Mouse (Mus musculus) midbrain, embryonic 16.5 days (tissue): ENCODE measurements at regions not wholly inside any gene's neighbourhood (a gene's known extent, or its start where the extent isn't known, plus 50 kb on each side); places are given as distances from the start of the nearest gene placed in this dataset.
A peak's percentile ranks its signal among the peaks of the same experiment; 100 is the strongest.

Experiments used
- ATAC-seq: fragments of 200-750 bp; cut with Nextera tagmentation; 2 replicates; pipeline ENCODE4 v1.8.0; 2017; ENCODE audit warnings: moderate TSS enrichment
- H3K27ac ChIP-seq: fragments of 300-500 bp; sonication (generic); 2 replicates; pipeline ENCODE4 v1.5.1; 2014; ENCODE audit warnings: mild to moderate bottlenecking, low read length, mixed read lengths
- H3K27me3 ChIP-seq: fragments of 300-500 bp; sonication (generic); 2 replicates; pipeline ENCODE4 v1.6.1; 2014; ENCODE audit warnings: low read depth, low read length, mixed read lengths; ENCODE audit not compliant: control insufficient read depth, insufficient read depth
- H3K36me3 ChIP-seq: fragments of 300-500 bp; sonication (generic); 2 replicates; pipeline ENCODE4 v1.6.1; 2014; ENCODE audit warnings: mild to moderate bottlenecking, low read length, moderate library complexity, mixed read lengths; ENCODE audit not compliant: control insufficient read depth, insufficient read depth
- H3K4me1 ChIP-seq: fragments of 300-500 bp; sonication (generic); 2 replicates; pipeline ENCODE4 v1.6.1; 2014; ENCODE audit warnings: mild to moderate bottlenecking, low read length, mixed read lengths; ENCODE audit not compliant: control insufficient read depth, insufficient read depth
- H3K4me2 ChIP-seq: fragments of 300-500 bp; sonication (generic); 2 replicates; pipeline ENCODE4 v1.6.1; 2014; ENCODE audit warnings: mild to moderate bottlenecking, low read length, mixed read lengths
- H3K4me3 ChIP-seq: fragments of 300-500 bp; sonication (generic); 2 replicates; pipeline ENCODE4 v1.5.1; 2014; ENCODE audit warnings: low read depth, mild to moderate bottlenecking, low read length, moderate library complexity, mixed read lengths
- H3K9ac ChIP-seq: fragments of 300-500 bp; sonication (generic); 2 replicates; pipeline ENCODE4 v1.6.1; 2014; ENCODE audit warnings: low read depth, low read length, mixed read lengths
- H3K9me3 ChIP-seq: fragments of 300-500 bp; sonication (generic); replicated peaks from 2 replicates; pipeline ENCODE4 v1.6.1; 2014; ENCODE audit warnings: mild to moderate bottlenecking, low read length, mixed read lengths; ENCODE audit not compliant: control insufficient read depth, poor library complexity, severe bottlenecking
- WGBS: fragments of 180-500 bp; shearing (Covaris S2); extraction: QIAGEN DNeasy Blood & Tissue Kit; methylation state at CpG from one replicate; pipeline ENCODE4 v1.1.7; 2014; 5-methylcytosine and 5-hydroxymethylcytosine counted together

- Histone ChIP-seq H3K4me2 (no peak overlapping the region), H3K27me3 (no peaks in the 10 kb centered on the region), H3K27ac (no peak overlapping the region), H3K36me3 (no peaks in the 10 kb centered on the region), H3K4me3 (no peak overlapping the region), H3K9me3 (no peaks in the 10 kb centered on the region), H3K9ac (no peak overlapping the region), H3K4me1 (no peaks in the 10 kb centered on the region)
- no peak for ATAC-seq
- WGBS: 54% methylated on average over 8 of the region's 8 CpGs
Observed at GRCm38 (mm10) chr14:99778477-99778876, 480.0 kb downstream of the Klf5 start.

- H3K4me2 ChIP-seq: no peak overlapping the region
- ATAC-seq: no peak
- no peak overlapping the region for H3K9ac ChIP-seq
- H3K4me3 ChIP-seq: no peak overlapping the region
- no peaks in the 10 kb centered on the region for H3K36me3 ChIP-seq
- WGBS: 91% methylated on average over 4 of the region's 4 CpGs
- H3K4me1 ChIP-seq: no peaks in the 10 kb centered on the region
- H3K9me3 ChIP-seq: no peaks in the 10 kb centered on the region
- no peak overlapping the region for H3K27ac ChIP-seq
- H3K27me3 ChIP-seq: no peaks in the 10 kb centered on the region
Observed at GRCm38 (mm10) chr14:99778957-99779356, 480.5 kb downstream of the Klf5 start.

DNA sequence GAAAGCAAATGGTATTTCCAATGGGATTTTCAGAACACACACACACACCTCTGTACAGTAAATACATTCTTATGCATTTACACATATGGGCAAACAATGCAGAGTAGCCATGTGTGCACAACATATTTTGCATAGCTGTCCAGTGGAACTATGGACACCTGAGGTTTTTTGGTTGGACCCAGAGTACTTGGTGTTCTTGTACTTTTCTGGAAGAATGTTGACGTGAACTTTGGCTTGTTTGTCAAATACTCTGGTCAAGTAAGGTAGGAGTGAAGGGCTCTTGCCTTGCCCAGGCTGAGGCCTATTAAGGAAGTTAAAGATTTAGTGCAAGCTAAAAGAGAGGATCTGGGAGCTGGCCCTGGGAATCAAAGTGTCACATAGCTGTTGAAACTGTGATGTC lies 485.2 kb downstream of the Klf5 start:
- Histone ChIP-seq H3K9ac (no peak overlapping the region), H3K27me3 (no peaks in the 10 kb centered on the region), H3K9me3 (no peaks in the 10 kb centered on the region), H3K4me1 (no peaks in the 10 kb centered on the region), H3K4me2 (no peak overlapping the region), H3K4me3 (no peak overlapping the region), H3K27ac (no peak overlapping the region), H3K36me3 (no peaks in the 10 kb centered on the region)
- ATAC-seq: no peak
- 86% methylated on average over 1 of the region's 1 CpGs for WGBS

DNA sequence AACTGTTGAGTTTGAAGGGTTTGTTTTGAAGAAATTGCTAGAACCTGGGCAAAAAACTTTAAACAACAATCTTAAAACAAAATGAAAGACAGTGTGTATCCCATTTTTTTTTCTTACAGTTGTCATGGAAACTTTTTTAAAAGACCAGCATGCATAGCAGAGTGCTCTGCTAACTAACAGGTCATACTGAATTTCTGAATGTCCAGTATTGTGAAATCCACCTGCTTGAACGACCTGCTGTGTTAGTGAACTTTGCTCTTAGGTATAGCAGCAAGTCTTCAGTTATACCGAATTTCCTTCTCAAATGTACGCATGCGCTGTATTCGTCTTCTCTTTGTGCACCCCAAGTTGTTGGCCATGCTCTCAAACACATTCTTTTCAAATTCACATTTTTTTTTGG lies 486.6 kb downstream of the Klf5 start:
- no peak for ATAC-seq
- Histone ChIP-seq H3K27ac (no peak overlapping the region), H3K9me3 (no peaks in the 10 kb centered on the region), H3K4me2 (no peak overlapping the region), H3K4me1 (no peaks in the 10 kb centered on the region), H3K4me3 (no peak overlapping the region), H3K27me3 (no peaks in the 10 kb centered on the region), H3K9ac (no peak overlapping the region), H3K36me3 (no peaks in the 10 kb centered on the region)
- WGBS: 86% methylated on average over 5 of the region's 5 CpGs

GRCm38 (mm10) chr14:99786367-99786766 lies 487.9 kb downstream of the Klf5 start:
- no peaks in the 10 kb centered on the region for H3K9me3 ChIP-seq
- no peaks in the 10 kb centered on the region for H3K27me3 ChIP-seq
- H3K4me3 ChIP-seq: no peak overlapping the region
- no peak for ATAC-seq
- no peak overlapping the region for H3K27ac ChIP-seq
- no peaks in the 10 kb centered on the region for H3K4me1 ChIP-seq
- no peaks in the 10 kb centered on the region for H3K36me3 ChIP-seq
- H3K9ac ChIP-seq: no peak overlapping the region
- H3K4me2 ChIP-seq: no peak overlapping the region
- 96% methylated on average over 1 of the region's 1 CpGs for WGBS

- Histone ChIP-seq H3K4me3 (no peak overlapping the region), H3K27me3 (no peaks in the 10 kb centered on the region), H3K9me3 (no peaks in the 10 kb centered on the region), H3K36me3 (no peaks in the 10 kb centered on the region), H3K9ac (no peak overlapping the region), H3K4me2 (no peak overlapping the region), H3K4me1 (no peaks in the 10 kb centered on the region), H3K27ac (no peak overlapping the region)
- 90% methylated on average over 3 of the region's 3 CpGs for whole genome bisulfite sequencing
- ATAC-seq: no peak
Observed at GRCm38 (mm10) chr14:99788185-99788584, 489.7 kb downstream of the Klf5 start.

- Histone ChIP-seq H3K4me2 (no peak overlapping the region), H3K36me3 (no peaks in the 10 kb centered on the region), H3K9ac (no peak overlapping the region), H3K27me3 (no peaks in the 10 kb centered on the region), H3K4me3 (no peak overlapping the region), H3K9me3 (peaks cover 3% of the 10 kb centered on the region; the same call in 1 of the 2 replicates), H3K4me1 (no peaks in the 10 kb centered on the region), H3K27ac (no peak overlapping the region)
- no peak for ATAC-seq
- 74% methylated on average over 4 of the region's 4 CpGs for WGBS
Observed at GRCm38 (mm10) chr14:99796293-99796692, 488.2 kb downstream of the Klf12 start.

DNA sequence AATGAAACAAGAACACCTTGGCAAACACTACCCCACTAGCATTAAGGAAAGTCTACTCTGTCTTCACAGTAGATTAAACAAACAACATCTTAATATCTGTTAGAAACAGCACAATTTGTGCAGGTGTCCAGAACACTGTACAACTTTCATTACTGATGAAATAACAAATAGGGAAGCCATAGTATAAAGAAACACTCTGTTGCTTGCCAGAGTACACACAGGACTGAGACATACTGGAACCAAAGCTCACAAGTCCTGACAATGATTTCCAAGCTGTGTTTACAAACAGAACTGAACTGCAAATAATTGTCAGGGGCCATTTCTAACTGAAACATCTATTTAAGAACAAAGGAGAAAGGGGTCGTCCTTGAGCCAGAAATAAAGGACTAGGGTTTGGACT lies 478.4 kb downstream of the Klf12 start:
- Histone ChIP-seq H3K4me1 (peaks cover 6% of the 10 kb centered on the region), H3K27ac (peak overlapping the region; percentile 55; the same call in 1 of the 2 replicates), H3K36me3 (no peaks in the 10 kb centered on the region), H3K4me2 (no peak overlapping the region), H3K9me3 (peaks cover 2% of the 10 kb centered on the region), H3K9ac (no peak overlapping the region), H3K4me3 (no peak overlapping the region), H3K27me3 (no peaks in the 10 kb centered on the region)
- ATAC-seq: no peak
- WGBS: 37% methylated on average over 1 of the region's 1 CpGs

- Histone ChIP-seq H3K27ac (peak overlapping the region; percentile 55; the same call in 1 of the 2 replicates), H3K9me3 (no peaks in the 10 kb centered on the region; the same call in 1 of the 2 replicates), H3K4me3 (no peak overlapping the region), H3K9ac (no peak overlapping the region), H3K4me2 (no peak overlapping the region), H3K4me1 (peaks cover 6% of the 10 kb centered on the region), H3K36me3 (no peaks in the 10 kb centered on the region), H3K27me3 (no peaks in the 10 kb centered on the region)
- 41% methylated on average over 5 of the region's 5 CpGs for WGBS
- ATAC-seq: peak; percentile 75
Observed at GRCm38 (mm10) chr14:99806599-99806998, 477.9 kb downstream of the Klf12 start.
